Mouse (Mus musculus): Measurements from ENCODE around the gene Vwce.

DNA sequence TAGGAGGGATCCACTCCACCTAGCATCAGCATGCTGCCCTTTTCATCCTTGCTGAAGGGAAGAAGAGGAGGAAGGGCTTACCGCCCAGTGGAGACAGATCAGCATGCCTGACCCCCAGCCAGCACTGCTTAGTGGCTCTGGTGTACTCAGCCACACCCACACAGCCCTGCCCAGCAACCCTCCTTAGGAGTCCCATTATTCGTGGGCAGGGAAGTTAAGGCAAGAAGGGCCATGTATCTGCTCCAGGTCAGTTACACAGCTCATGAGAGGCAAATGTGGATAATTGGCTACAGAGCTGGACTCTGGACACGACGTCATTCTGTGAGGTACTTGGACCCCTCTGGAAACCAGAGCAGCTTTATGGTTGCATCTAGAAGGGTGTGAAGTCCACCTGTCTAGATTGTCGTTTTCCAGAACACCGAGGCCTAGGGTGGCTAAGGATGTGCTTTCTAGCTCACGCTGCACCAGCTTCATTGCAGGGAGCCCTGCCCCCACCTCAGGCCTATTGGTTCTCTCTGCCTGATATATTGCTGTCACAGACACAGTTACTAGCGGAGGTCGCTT lies 37.9 kb downstream of the Vwce start:
- TF ChIP-seq CTCF (IDR thresholded peaks at IDR 0.05; ENCODE audit: low read depth, low read length) (no peak), POLR2A (IDR thresholded peaks at IDR 0.05; ENCODE audit: extremely low read depth, insufficient read depth, low read length) (no peak)
